Mouse (Mus musculus): ENCODE measurements at regions not wholly inside any gene's neighbourhood (a gene's known extent, or its start where the extent isn't known, plus 50 kb on each side); places are given as distances from the start of the nearest gene placed in this dataset.

DNA sequence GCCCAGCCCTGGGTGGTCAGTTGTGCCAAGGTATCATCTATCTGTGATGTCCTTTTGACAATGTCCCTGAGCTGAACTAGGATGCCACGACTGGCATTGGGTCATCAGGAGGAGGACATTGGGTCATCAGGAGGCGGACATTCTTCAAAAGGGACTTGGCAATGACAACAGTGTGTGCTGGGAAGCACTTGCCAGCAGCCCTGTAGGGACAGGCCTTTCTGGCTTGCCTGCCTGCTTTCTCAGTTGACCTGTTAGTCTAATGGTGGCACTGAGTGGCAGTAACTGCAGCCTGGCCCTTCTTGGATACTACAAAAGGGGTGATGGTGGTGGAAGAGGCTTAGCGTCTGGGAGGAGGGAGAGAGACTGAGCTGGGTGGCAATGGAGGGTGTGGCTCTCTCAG lies 137.2 kb upstream of the Prox1 start:
- DNase-seq (ENCODE audit: low spot score in 2 of 2): no peak

DNA sequence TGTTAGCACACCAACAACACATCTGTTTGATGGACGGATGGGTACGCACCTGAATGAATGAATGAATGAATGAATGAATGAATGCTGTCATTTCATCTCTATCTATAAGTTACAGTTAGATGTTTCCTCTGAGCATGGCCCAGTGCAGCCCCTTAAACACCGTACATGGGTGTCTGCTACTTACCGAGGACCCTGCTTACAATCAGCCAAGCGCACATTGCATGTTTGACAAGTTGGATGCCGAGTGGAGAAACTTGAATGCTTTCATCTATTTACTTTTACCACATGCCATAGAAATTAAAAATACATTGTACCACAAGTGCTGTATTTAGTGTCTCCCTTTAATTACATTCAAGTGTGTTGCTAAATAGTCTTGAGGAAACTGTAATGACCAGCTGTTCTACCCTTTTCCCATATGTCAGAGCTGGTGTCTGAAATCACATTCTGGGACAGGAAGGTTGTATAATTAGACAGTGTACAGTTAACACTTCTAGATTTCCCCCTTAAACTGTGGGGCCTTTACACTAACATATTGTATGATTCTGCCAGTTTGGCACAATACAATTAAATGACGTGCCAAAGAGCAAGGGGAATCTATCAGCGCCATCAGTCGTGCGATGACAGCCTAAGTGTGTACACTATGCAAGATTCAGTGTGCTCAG lies 127.3 kb upstream of the Prox1 start:
- no peak for DNase-seq (ENCODE audit: low spot score in 2 of 2)

DNA sequence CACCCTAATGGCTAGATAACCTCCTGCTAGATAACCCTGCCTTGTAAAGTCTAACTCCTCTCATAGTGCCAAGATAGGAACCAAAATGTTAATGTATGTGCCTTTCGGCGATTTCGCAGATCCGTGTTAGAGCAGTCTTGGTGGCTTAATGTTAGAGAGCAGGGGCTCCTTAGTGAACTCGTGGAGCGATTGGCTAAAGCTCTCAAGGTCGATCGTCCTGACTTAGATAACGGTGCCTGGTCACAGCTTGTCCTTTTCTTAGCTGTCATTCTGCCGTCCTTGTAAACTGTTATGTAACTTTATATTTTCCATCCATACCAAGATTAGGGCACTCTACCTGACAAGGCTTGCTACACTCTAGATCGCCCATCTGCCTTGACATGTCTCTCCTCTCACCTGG lies 119.5 kb upstream of the Prox1 start:
- DNase-seq (ENCODE audit: low spot score in 2 of 2): no peak

DNA sequence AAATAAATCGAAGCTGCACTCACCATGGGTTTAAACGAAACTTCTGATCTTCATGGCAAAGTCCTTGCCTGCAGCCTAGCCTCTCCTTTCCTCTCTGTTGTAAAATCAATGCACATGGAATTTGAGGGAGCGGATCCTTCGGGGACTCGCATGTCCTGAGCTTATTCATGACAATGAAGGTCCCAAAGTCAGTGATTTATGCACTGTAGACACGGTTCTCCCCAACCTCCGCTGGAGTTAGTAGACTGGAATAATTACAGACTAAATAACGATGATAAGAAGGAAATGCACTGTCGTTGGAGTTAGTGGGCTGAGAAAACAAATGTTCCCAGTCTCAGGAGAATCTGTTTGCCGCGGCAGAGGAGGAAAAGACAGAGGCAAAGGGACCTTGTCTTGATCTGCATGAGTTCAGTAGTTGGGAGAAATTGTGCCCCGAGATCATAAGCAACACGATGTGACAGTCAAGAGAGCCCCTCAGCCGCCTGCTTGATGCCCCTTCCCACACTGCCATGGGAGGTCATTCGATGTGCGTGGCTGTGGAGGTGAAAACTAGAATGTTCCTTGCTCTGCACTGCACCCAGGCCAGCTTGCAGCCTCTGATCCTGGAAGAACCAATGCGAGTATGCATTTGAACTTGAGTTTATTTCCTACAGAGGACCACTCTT lies 116.1 kb upstream of the Prox1 start:
- no peak for DNase-seq (ENCODE audit: low spot score in 2 of 2)

DNA sequence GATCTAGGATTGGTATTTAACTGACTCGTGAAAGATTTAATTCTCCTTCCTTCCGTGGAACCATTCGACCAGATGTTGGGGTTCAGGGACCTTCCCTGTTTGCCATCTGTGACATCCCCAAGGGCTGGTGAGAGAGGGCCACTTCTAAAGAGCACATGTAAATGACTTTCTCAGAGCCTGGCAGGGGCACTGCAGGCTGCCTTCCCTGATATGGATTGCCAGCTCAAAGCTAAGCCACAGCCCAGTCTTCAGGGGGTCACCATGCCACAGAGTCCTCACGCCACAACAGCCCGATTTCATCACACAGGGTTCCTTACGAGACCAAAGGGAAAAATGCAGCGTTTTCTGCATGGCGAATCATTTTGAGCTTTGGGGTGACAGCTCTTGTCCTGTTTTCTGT lies 115.1 kb upstream of the Prox1 start:
- DNase-seq (ENCODE audit: low spot score in 2 of 2): no peak

DNA sequence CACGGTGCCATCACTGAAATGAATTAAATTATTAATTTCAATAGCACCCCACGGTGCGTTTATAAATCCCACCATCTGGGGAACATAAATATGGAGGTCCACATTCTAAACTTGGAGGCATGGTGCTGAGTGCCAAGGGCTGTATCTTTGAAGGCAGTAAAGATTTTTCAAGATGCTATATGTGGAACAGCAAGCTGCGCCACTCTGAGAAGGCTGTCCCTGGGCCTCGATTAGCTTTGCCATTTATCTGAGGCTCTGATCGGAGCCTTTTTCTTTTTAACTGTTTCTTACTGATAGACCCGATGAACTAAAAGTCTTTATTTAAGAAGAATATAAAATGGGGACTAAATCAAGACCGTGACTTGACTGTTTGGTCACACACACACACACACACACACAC lies 114.5 kb upstream of the Prox1 start:
- no peak for DNase-seq (ENCODE audit: low spot score in 2 of 2)

DNA sequence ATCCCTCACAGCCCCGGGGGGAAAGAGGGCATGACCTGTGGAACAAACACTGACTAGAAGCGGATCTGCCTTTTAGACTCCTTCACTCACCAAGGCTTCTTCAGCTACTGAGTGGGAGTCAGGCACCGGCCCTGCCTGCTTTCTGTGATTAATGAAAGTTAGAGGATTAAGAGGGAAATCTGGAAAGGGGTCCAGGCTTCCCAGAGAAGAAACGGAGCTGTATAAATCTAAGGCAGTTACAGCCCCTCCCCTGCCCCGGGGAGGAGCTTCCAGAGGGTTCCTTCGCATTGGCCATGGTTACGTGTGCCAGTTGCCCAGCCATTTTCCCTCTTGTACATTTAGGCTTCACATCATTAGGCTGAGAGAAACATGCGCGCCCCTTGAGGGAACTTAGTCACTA lies 113.6 kb upstream of the Prox1 start:
- DNase-seq (ENCODE audit: low spot score in 2 of 2): no peak

DNA sequence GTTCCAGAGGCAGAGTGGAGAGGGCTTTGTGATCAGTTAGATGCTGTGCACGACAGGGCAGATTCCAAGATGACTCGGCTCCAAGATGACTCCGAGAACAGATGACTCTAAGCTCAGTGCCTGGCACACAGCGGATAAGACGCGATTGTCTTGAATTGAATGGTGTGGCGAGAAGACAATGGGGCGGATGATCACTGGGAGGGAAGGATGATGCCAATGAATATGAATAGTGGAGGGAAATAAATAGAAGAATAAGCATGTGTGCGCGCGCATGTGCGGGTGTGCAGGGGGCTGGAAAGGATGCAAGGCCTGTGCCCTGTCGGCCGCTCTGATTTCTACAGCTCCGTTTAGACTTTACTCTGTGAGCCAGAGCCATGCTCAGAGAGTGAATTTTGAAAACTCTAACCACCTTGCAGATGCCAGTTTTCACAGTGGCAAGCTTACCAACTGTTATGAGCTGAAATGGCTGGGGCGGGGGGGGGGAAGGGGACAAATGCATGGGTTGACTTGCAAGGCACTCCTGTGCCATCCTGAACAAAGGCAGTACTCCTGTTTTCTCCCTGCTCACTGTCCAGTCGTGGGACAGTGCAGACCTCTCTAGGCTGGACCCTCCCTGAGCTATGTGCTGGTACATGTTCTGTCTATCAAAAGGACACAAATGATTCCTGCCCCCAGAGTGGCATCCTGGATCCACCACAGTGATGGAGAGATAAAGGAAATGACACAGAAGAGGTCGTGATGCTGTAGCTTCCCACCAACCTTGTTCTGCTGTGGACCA lies 109.8 kb upstream of the Prox1 start:
- no peak for DNase-seq (ENCODE audit: low spot score in 2 of 2)

DNA sequence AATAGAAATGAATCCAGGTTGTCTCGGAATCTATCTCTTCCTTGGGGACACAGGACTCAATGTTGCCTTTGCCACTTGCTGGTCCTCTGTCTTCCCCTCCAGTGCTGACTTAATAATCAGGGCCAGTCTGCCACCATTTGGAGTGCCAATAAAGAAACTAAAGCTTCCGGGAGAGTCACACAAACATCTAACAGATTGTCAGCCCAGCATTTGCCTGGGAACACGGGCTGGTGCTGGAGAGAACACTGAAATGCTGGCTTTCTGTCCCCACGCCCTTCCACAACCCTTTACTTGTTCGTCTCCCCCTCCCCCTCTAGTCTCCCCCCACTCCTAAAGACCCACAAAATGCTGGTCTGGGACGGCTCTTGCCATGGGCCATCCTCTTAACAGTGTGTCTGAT lies 104.4 kb upstream of the Prox1 start:
- DNase-seq (ENCODE audit: low spot score in 2 of 2): no peak

DNA sequence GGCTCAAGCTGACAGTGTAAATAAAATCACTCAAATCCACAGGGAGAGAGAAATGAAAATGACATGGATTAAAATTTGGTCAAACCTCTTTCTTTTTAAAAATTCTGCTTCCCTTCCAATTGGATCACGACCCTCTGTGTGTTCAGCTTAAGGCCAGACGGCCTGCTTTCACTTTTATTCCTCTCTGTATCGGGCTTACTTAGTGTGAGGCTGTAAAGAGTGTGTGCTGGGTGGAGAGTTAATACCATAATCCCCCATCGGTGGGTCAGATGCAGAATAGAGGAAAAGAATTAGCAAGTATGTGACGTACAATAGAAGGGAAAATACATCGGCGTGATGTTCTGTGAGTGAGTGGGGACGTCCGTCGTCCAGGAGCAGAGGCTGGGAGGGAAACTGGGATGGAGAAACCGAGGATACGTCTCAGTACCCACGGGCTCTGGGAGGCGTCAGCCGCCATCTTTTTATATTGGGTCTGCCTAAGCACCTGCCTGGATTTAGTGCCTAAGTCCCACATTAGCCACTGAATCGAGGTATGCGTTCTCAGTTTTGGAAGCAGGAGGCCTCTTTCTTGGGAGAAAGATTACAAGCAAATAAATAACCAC lies 100.4 kb upstream of the Prox1 start:
- no peak for DNase-seq (ENCODE audit: low spot score in 2 of 2)

DNA sequence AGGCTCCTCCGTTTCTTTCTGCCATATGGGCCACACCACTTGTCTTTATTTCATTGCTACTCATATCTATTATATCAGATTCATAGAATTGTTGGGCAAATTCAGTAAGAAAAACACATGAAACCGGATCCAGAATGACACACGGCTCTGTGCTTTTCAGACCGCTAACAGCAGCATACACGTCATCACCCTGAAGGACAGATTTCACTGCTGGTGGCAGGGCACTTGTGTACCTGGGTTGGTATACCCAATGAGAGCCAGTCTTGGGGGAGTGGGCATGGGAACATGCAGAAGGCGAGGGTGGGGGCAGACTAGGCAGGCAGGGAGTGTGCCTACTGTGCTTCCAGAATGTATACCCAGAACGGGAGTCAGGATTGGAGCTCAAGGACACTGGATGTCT lies 98.7 kb upstream of the Prox1 start:
- no peak for DNase-seq (ENCODE audit: low spot score in 2 of 2)

DNA sequence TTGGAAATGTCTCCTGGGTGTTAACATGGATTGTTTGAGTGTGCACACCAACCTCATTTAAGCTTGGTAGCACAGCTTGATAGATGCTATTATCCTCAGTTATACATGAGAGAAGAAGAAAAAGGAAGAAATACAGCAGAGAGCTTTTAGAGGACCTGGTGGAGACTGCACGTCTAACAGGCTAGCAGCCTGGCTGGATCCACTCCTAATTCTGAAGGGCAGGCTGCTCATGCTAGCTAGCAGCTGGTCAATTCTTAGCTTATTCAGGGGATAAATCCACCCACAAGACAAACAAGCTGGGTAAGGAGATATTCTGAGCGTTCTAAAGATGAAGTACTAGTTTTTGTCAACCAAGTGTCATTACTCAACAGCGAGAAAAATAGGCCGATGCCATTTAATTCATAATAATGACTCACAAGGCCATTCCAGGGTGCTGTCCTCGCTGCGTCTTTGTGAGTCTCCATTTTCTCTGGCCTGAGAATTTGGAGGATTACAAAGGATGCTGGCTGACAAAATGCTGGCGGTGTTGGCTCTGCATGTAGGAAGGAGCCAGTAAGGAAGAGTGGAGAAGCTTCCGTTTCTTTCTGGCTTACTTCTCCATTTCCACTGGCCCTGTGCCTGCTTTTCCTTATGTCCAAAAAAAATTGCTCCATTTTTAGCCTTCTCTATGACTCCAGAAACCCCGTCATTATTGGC lies 94.7 kb upstream of the Prox1 start:
- DNase-seq (ENCODE audit: low spot score in 2 of 2): no peak

DNA sequence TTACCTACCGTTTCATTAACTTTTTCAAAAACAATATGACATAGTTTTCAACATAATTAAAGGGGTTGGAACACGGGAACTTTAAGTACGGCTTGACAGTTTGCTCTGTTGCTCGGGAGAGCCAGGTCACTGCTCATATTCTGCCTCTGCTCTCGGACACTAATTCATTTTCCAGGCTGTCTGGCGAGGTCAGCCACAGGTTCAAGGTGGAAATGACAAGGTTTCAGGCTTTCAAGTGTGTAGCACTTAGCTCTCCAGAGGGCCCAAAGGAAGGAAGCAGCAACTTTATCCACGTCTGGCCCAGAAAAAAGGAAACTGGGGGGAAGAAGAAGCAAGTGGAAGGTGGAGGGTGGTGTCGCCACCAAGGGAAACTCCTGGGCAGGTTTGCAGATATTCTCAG lies 94.0 kb upstream of the Prox1 start:
- no peak for DNase-seq (ENCODE audit: low spot score in 2 of 2)

DNA sequence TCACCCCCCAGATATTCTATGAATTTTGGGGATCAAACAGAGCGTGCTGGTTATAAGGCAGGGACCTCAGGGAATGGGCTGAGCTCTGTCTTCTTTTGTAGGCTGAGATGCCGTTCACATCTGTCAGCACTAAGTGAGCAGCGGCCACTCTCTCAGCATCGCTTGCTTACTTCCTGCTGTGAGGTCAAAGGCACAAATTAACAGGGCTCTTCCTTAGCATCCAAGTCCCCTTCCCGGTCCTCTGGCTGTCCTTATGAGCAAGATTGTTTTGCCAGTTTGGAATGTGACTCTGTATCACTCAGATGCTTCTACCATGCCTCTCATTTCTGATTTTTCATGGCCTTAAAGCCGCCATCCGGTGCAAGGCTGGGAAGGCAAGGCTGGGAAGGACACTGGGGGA lies 93.1 kb upstream of the Prox1 start:
- no peak for DNase-seq (ENCODE audit: low spot score in 2 of 2)

DNA sequence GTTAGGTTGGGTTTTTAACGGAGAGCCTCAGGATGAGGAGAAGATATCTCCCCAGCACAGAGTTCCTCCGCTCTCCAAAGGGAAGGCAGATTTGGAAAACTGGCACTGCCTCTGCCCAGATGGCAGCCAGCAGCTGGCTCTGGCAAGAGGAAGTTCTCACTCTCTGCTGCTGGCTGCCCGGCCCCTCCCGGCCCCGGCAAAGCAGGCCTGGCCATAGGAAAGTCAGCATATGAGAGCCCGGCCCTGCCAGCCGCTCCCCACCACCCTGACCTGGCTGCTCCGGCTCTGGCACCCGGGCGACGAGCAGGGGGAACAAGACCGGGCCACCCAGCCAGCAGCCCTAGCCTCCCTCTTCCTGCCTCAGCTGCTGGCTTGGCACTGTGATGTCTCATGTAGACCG lies 89.1 kb upstream of the Prox1 start:
- DNase-seq (ENCODE audit: low spot score in 2 of 2): peak in 1 of 2 experiments; percentile 7

DNA sequence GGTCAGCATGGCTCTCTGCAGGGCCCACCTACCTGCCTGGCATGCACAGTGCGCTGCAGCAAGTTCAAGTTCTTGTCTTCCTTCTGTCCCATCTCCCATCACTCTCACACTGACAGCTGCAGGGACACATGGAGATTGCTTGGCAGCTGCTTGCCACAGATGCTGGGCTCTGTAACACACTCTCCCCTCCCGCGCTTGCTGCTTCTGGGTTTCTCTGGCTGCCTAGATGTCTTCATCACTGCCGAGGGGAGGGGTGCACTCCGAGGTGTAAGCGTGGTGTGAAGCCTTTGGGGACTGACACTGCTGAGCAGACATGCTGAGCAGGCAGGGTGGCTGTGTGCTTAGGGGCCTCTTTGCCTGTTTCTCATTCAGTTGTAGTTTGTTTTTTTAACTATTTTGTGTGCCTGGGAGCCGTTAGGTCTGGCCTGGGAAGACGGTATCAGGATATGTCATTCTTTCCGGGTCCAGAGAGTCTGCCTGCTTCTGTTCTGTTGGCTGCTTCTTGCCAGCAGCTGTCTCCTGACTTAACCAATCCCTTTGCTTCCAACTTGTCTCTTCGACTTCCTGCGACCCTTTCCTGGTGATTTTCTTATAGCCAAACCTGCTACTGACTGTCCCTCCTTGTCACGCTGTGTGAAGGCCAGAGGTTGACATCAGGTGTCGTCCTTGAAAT lies 80.2 kb upstream of the Prox1 start:
- no peak for DNase-seq (ENCODE audit: low spot score in 2 of 2)

DNA sequence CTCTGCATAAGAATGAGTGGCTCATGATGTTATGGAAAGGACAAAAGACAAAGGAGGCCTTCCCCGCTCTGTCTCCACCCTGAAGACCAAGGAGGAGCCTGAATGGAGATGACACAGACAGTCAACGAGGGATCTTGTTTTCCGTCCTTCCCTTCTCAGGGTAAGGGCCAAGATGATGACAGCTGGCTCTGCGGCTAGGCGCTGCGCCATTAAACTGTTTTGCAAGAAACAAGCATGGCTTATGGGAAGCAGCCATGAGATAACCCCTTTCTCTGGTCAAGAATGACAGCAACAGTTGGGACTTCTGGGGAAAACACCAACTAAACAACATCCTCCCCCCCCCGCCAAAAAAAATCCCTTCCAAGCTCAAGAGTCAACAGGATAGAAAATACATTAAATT lies 72.0 kb upstream of the Prox1 start:
- no peak for DNase-seq (ENCODE audit: low spot score in 2 of 2)

DNA sequence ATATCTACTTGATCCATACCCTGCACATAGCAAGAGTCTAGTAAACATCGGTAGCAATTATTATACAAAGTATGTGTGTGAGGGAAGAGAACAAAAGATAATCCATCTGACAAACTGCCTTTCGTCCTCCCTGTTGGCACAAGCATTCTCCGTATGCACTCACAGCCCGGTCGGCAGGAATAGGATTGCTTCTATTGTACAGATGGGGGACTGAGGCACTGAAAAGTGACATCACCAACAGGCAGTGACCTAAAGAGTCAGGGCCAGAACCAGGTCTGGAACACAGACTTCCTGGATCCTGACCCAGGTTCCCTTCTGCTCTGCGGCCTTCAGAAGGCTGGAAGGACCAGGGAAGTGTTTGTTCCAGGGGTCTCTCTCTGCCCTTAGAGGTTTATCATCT lies 69.3 kb upstream of the Prox1 start:
- no peak for DNase-seq (ENCODE audit: low spot score in 2 of 2)

DNA sequence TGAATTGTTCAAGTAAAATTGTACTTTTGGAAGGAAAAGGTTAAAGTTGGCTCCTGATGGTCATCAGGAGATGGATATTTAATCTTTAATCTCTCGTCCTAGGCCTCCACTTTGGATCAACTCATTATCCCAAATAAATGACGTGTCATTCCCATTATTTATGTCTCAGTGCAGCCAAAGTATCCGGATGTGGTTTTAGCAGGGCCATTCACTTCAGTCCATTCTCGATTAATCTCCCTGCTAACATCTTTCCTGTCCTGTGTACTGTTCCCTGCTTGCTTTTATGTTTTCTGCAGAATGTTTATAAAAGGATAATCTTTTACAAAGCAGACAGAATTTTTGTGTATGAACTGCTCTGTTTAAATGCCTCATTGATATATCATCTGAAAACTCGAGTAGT lies 60.4 kb upstream of the Prox1 start:
- no peak for DNase-seq (ENCODE audit: low spot score in 2 of 2)

DNA sequence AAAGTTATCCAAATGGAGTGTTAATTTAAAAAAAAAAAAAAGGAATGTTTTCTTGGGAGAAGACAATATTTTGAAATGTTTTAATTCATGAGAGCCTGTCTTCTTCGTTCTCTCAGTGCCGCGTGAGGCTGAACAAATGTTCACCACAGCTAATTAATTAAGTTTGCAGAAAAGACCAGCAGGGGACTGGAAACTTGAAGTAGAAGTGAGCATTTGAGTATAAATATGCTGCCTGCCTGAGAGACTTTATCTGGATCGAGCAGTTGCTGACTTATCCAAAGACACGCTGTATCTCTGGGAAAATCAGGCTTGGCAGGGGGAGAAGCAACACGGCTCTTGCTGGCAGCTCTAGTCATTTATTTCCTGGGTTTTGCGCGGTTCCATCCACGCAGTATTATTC lies 49.9 kb upstream of the Prox1 start:
- no peak for DNase-seq (ENCODE audit: low spot score in 2 of 2)
